Mouse (Mus musculus) neural tube, embryonic 10.5 days (tissue): Measurements from ENCODE around the gene Naif1.

Experiments used
- DNase-seq: peaks from one replicate; pipeline ENCODE4 v3.0.0-alpha.2; 2017; ENCODE audit warnings: low spot score; ENCODE audit errors: extremely low spot score

Naif1 gene

GRCm38 (mm10) chr2:32427720-32428119, 22.5 kb upstream of the Naif1 start:
- no peak for DNase-seq

GRCm38 (mm10) chr2:32428262-32428722, 22.0 kb upstream of the Naif1 start:
- no peak for DNase-seq

DNA sequence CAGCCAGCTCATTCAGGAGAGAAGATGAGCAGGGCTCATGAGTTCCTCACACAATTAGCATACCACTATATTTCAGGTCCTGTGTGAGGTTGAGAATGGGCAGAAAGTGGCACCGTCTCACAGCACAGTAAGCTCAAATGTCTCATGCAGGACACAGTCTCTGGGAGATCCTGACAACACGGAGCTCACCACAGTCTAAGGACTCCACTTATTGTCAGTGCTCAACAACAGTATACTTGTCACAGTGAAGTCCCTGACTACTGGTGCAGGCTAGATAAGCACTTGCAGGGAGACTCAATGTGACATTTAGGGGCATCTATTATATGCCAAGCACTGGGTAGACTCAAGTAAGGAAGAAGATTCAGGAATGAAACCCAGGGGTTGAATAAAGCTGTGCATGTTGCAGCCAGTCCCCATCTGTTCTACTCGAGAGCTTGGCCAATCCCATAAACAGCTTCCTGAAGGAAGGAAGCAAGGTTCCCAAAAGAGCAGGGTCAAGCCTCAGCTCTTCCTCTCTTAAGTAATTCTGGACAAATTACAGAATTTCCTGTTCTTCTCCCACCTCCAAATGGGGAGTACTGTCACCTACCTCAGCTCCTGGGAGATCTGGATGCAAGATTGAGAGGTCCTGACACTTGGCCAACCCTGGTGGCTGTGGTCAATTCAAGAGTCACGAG, 20.9 kb upstream of the Naif1 start:
- no peak for DNase-seq

DNA sequence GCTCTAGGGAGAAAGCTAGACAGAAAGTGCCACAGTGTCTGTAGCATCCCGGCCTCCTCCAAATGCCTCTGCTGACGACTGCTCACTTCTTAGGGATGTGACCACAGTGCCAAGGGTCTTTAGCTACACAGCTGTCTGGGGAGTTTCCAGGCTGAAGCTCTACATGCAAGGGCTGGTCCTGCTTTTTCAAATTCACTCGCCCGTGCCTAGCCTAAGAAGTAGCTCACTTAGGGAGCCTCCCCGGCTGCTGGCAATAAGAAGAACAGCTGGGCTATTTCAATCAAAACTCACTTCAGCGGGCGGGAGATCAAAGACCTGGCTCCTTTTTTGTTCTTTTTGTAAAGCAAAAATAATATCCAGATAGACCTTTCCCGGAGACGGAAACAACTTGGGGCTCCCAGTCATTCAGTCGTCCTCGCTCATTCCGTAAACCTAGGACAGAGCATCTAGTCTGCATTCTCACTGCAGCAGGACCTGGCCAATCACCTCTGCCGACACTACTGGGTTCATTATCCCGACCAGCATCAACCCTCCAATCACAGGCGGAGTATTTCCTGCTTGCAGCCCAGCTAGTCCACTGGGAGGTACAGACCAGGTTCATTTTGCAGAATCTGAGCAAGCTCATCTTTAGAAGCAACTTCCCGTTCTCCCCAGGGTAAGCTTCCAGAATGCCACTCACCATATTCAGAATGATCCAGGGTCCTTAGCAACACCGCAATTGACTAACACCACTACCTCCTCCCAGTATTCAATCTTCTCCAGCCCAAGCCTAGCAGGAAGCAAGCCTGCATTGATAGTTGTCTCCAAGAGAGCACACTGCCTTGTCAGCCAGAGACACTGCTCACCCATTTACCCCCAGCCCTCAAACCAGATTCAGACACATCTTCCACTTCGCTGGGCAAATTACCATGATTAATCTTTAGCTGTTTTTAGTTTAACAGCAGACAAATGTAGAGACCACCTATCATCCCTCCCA, 19.3 kb upstream of the Naif1 start:
- peak; percentile 85 for DNase-seq

GRCm38 (mm10) chr2:32436686-32437372, 13.4 kb upstream of the Naif1 start:
- DNase-seq = no peak

DNA sequence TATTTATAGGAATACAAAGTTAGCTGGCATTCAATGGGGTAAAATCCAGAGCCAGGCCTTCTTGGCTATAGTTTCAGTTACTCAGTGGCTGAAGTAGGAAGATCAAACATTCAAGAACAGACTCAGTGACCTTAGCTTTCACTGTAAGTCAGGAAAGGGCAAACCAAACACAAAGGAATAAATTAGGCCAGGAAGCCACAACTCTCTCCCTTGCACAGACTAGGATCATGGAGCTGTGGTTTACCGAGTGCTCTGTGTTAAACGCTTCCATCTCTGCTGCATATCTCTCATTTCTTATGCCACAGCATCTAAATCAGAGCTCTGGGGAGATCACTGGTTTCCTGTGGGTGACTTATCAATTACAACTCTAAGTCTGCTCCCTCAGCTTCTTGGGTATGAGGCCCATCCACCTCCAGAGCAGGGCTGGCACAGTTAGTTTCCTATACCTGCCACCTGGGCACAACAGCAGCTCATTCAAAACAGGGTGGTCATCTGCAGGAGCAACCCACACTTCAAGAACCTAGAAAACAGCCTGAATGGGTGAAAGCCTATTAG, 12.6 kb upstream of the Naif1 start:
- no peak for DNase-seq

DNA sequence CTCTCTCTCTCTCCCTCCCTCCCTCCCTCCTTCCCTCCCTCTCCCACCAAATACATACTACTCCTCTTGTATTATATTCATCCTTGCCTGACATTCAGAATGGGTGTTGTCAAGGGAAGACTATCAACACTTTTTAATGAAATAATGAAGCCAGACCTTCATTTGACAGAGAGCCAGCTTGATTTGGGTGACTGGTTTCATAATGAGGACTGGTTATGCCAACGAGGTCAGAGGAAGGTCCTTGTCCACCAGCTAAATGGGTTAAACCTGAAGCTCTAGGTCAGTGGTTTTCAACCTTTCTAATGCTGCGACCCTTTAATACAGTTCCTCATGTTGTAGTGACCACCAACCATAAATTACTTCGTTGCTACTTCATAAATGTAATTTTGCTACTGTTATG, 11.5 kb upstream of the Naif1 start:
- no peak for DNase-seq

- no peak for DNase-seq
Observed at GRCm38 (mm10) chr2:32439177-32439576, 11.1 kb upstream of the Naif1 start.

DNA sequence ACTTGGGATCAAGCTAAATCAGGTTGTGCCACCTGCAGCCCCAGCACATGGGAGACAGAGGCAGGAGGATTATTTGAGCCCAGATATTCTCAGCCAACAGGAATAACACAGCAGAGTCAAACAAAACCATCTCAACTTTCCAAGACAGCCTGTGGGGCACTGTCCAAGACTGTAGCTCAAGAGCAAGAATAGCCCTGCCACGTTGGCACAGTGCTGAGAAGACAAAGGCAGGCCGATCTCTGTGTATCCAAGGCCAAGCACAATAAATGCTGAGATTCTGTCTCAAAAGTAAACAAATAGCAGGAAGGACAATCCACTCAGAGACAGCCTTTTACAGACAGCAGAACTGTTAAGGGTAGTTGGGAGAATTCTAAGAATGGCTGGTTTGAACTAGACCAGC, 10.1 kb upstream of the Naif1 start:
- no peak for DNase-seq

DNA sequence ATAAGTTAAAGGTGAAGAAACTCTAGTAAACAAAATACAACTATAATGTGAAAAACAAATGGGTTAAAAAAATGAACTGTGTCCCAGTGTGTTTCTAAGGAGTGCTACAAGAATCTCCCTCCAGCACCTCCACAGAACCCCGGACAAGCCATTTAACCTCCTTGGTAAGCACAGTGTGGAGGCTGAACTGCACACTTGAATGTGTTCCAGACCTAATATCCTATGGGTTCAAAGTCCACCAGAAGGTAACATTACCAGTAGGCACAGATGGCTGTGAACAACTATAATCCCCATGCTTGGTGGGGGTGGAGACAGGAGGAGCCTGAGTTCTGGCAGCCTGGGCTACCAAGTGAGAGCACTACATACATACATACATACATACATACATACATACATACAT, 9.6 kb upstream of the Naif1 start:
- DNase-seq = no peak

DNA sequence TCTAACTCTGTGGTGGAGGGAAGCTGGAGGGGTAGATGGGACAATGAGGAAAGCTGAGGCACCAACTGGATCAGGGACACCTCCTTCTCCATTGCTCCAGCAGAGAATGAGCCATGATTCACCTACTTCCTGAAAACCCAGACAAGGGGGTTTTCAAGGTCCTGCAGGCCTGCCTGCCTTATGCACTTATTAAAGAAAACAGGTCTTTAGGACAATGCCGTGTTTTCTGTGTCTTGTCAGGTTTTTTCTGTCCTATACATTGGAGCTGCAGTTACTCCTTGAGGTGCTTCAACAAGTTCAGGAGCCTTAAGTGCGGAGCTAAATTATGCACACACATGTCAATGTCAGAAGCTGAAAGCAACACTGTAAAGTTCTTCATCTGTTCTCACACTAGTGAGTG, 8.7 kb upstream of the Naif1 start:
- DNase-seq = no peak

DNA sequence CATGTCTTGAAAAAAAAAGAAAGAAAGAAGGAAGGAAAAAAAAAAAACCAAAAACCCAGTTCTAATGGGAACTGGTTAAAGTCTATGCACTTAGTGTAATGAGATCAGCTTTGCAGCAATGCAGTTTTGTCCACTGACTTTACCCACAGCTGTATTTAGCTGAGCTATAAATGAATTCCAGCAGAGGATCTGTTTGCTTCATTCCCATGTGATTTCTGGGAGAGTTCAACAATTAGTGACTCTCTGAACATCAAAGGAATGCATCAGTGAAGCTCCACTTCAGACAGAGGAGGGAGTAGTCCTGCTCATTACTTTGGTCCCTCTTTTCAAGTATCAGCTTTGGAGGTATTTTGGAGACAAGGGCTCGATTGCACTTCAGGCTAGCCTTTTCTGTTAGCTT, 4.7 kb upstream of the Naif1 start:
- no peak for DNase-seq

DNA sequence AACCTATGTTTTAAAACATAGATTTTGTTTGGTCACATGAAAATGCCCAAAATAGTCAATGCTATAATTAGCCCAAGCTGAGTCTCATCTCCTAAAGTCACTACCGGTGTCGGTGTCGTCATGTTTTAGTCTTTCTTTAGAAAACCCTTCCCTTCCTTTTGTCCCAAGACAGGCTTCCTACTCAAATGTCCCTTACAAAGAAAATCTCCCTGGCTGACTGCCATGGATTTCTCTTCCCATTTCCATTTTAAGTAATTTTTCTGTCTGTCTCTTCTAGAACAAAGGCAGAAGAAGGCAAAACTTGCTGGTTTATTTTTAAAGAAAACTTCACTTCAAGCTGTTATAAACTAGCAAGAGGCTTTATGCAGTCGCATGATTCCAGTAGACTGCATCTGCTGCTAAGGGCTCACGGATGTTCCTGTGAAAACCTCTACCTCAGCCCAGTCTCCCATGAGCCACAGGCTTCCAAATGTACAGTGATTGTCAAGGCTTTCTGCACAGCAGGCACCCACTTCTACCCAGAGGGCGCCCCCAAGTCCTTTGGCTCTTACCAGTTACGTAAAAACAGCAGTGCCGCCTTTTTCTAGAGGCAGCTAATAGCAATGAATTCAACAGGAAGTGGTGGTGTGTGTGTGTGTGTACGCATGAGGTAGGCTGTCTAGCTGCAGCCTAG, 2.9 kb upstream of the Naif1 start:
- DNase-seq = no peak

GRCm38 (mm10) chr2:32448480-32448879, 1.8 kb upstream of the Naif1 start:
- no peak for DNase-seq

DNA sequence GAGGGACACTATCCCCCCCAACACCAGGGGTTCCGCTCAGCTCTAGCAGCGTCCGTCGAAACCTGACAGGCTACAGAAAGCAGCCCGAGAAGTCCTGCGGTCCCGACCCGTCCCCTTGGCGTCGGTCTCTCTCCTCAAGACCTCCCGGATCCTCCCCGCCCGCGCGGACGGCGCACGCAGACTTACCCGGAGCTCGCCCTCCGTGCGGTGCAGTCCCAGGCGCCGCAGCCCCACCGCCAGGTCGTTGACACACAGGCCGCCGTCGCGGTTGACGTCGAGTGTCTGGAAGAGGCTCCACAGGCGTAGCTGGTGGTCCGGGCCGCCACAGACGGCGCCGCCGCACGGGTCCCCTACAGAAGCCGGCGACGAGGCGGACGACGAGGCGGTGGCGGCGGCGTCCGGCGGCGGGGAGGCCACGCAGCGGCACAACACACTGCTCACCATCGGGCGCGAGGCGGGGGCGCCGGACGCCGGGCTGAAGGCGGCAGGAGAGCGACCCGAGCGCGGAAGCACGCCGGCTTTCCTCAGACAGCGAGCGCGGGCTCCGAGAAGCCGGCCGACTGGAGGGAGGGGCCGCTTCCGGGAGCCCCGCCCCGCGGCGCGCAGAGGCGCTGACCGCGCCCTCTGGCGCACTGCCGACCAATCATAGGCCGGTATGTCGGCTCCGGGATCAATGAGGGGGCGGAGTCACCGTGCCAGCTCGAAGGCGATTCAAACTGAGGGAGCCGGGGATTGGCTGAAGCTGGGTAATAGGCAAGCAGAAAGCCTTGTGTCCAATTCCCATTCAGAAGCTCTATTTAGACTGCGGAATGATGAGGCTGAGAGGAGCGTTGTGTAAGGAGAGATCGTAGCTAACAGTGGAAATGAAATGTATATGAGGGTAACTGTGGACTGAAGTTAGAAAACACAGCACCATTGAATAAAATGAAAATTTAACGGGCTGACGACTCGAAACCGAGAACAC, 906 bp downstream of the Naif1 start, which contains the start of gene Slc25a25:
Slc25a25 (minus strand) TSS at position 565 of the 964 bp plus-strand sequence.
- DNase-seq = peak; percentile 93

GRCm38 (mm10) chr2:32451870-32452372, 1.7 kb downstream of the Naif1 start:
- DNase-seq = peak; percentile 97

GRCm38 (mm10) chr2:32452441-32452971, 2.2 kb downstream of the Naif1 start:
- DNase-seq = no peak

DNA sequence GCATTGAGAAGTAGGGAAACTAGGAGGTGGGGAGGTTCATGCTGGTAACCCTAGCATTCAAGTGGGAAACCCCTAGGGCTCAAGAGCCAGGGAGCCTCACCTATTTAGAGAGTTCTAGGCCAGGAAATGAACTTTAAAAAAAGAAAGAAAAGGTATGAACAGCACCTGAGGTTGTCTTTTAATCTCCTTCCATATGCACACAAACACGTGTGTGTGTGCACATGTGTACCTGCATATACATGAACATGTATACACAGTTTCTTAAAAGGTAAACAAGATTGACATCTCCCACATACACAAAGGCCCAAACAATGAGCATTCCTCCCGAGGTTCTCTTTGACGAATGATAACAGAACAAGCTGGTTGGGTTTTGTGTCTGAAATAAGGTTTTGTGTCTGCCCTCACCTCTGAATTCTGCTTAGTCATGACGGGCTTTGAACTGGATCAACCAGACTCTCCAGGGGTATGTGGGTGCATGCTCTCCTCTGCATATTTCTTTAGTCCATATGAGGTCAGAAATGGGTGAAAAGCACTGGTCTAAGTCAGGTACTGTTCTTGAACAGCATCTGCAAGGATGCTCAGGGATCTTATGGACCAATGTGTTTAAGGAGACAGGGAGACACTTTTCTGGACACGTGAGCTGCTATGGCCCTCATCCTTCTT, 3.5 kb downstream of the Naif1 start:
- DNase-seq = no peak

DNA sequence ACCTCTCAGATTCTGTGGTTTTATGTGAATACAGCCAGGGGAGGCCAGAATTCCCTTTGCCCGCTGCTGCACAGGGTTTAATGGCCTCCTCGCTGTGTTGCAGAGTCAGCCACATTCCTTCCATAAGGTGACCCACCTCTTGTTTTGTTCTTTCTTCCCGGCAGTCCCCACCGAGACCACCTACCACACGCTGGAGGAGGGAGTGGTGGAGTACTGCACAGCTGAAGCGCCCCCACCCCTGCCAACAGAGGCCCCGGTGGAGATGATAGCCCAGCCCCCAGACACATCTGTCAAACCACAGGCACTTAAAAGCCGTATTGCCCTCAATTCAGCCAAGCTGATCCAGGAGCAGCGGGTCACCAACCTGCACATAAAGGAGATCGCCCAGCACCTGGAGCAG, 4.4 kb downstream of the Naif1 start:
- DNase-seq = no peak
